ENCODE assay signal across 8 mouse cellular contexts in genomic region chrX:48341621-48342161, GRCm38 (mm10). TPM values are rescaled to one million over a fixed set of nuclear protein-coding genes. Genes with fewer than 3 reads are reported as not detected.
DNase-seq lines count a peak whose midpoint lies in the region; ATAC-seq and TF ChIP-seq lines count a peak whose summit lies in the region.

No protein-coding gene starts in this region.

- H3K4me1 ChIP-seq in lung, embryonic 14.5 days (ENCODE audit: insufficient read depth), result no peaks in the 10 kb centered on the region

- peak; percentile 40 for ATAC-seq in lung, embryonic 14.5 days (ENCODE audit: insufficient read depth)
- ATAC-seq in megakaryocyte progenitor cell, adult 5-6 weeks (replicated peaks; ENCODE audit: poor library complexity), result no peak

- no peaks in the 10 kb centered on the region for H3K9me3 ChIP-seq in lung, embryonic 14.5 days (ENCODE audit: low read depth, low read length)

- H3K27me3 ChIP-seq in lung, embryonic 14.5 days (ENCODE audit: insufficient read depth, low read length), result no peaks in the 10 kb centered on the region

- TF ChIP-seq CTCF in lung, embryonic 14.5 days (IDR thresholded peaks at IDR 0.05; ENCODE audit: low read depth), result no peak

- H3K27ac ChIP-seq in lung, embryonic 14.5 days (ENCODE audit: low read depth), result peak overlapping the region; percentile 30; the same call in 1 of the 2 replicates

- peak overlapping the region; percentile 74 for H3K4me2 ChIP-seq in lung, embryonic 14.5 days

- no peaks in the 10 kb centered on the region for H3K36me3 ChIP-seq in lung, embryonic 14.5 days (ENCODE audit: insufficient read depth)

- 8% methylated on average over 45 of the region's 73 CpGs for WGBS in lung, embryonic 14.5 days

- peak; percentile 57 for DNase-seq in urinary bladder, adult 2 months (ENCODE audit: low spot score)
- no peak for DNase-seq in urinary bladder, postnatal 10 days (ENCODE audit: low spot score)
- peak; percentile 67 for DNase-seq in embryo, embryonic 9.5 days (ENCODE audit: extremely low spot score)
- peak; percentile 35 to 50 for DNase-seq in heart, adult 9 months (ENCODE audit: low spot score in 2 of 2)
- peak; percentile 69 to 73 for DNase-seq in kidney, adult 8-10 months
- DNase-seq in lung, embryonic 14.5 days, result peak; percentile 68
- peak; percentile 73 for DNase-seq in ovary, postnatal 36 days (ENCODE audit: low spot score)

- H3K9ac ChIP-seq in lung, embryonic 14.5 days, result peak overlapping the region; percentile 52

- H3K4me3 ChIP-seq in lung, embryonic 14.5 days (ENCODE audit: low read depth, low read length), result peak overlapping the region; percentile 53

RNA-seq across cellular contexts. Expression of gene Bcorl1, which starts 0.5 kb away (rescaled TPM):
- 2.5 and 5.2 TPM in 2 replicates for polyA plus RNA-seq in urinary bladder, adult 2 months (2012; rRNA removed)
- 6.2 and 7.3 TPM in 2 replicates for polyA plus RNA-seq in lung, embryonic 14.5 days (2014; fragmentation: Nextera tagmentation; extraction: Ambion mirVana)
- total RNA-seq in megakaryocyte progenitor cell, adult 5-6 weeks (2015), result 10.0 and 10.3 TPM in 2 replicates
- 4.3 and 6.9 TPM in 2 replicates for total RNA-seq in megakaryocyte progenitor cell, adult 5-6 weeks (2017)
